Mouse (Mus musculus): ENCODE results near the gene Klhl30.

DNA sequence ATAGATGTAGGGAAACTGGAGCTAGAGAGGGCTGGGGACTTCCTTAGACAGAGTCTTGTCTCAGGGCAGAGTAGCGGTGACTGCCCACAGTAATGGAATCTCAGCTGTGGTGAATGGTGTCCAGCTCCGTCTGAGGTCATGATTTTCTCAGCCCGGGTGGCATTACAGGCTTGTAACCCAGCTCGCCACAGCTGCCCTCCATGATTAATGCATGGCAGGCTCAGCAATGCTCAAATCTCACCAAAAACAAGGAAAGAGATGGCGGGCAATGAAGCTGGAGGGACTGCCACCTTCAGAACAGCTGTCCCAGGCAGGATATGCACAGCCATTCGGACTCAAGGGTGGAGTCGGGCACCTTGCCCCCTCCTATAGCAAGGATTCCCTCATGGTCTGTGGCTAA lies 13.5 kb upstream of the Klhl30 start:
- TF ChIP-seq CTCF (IDR thresholded peaks at IDR 0.05; ENCODE audit: control insufficient read depth, insufficient read depth, insufficient read length) (no peak), MYOG (IDR thresholded peaks at IDR 0.05; ENCODE audit: control insufficient read depth, extremely low read depth, insufficient read length) (no peak), CEBPB (IDR thresholded peaks at IDR 0.05; ENCODE audit: low read depth) (no peak), MAX (IDR thresholded peaks at IDR 0.05) (no peak), USF1 (IDR thresholded peaks at IDR 0.05; ENCODE audit: low read depth) (no peak), FOSL1 (IDR thresholded peaks at IDR 0.05; ENCODE audit: insufficient read depth, low read length, poor library complexity, severe bottlenecking) (no peak)

Measured in C2C12 (cell line).